In the genomic region with DNA sequence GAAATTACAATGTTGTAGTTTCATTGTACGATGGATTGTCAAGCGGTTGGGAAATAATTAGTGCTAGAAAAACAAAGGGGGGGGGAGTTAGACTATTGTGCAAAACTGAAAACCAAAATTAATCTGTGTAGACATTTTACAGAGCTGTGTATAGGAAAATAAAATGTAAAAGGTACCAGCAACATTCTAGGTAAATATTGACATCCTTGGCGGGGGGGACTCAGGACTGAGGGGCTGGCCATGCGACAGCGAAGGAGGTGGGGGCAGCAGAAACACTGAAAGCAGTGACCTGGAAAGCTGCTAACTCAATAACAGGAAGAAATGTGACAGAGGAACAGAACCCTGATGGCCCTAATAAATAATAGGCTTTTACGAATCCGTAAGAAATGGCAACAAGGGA, we compare ENCODE assay signal across 11 mouse cellular contexts.
"Had no signal": no experiment of that assay in that cellular context is flagged by ENCODE, and none has a peak within 500 bp of the region (broad histone marks: within the 10 kb centered on the region; RNA-seq: fewer than 3 reads in every experiment).

No protein-coding gene starts in this region.

- DNase-seq: right cerebral cortex, adult 18-20 months; right cerebral cortex, postnatal 14 days; right cerebral cortex, postnatal 25 days; right cerebral cortex, postnatal 4 days; spleen, adult 18-20 months; thymus, adult 18-20 months; thymus, adult 2 months; thymus, postnatal 14 days; thymus, postnatal 25 days; thymus, postnatal 36 days; thymus, postnatal 4 days had no signal
